Mouse (Mus musculus) left cerebral cortex, adult 18-20 months (tissue): ENCODE data around the gene Creb5. TPM values are rescaled to one million over a fixed set of nuclear protein-coding genes. Genes with fewer than 3 reads are reported as not detected.
A peak's percentile ranks its signal among the peaks of the same experiment; 100 is the strongest.
"Not testable (repeated sequence)": the region's sequence is repeated elsewhere in the genome, so short reads cannot be mapped to it uniquely, and the experiment has no call there.

Source experiments
- DNase-seq, 2 experiments: peaks; one replicate each; pipeline ENCODE4 v3.0.0; 2021 to 2022; ENCODE audit warnings: low spot score in 2 of 2, mixed read lengths in 1 of 2
- total RNA-seq, 2 experiments: library from RNA; stranded (reverse); gene quantifications; 2 replicates each; pipeline ENCODE4 v1.2.3; 2021

The Creb5 gene
- total RNA-seq, 2 experiments from 2014 or later = 2.5 to 2.7 TPM

- peak; percentile 3 to 8 for DNase-seq
Measured at GRCm38 (mm10) chr6:53319543-53320325, 32.7 kb downstream of the Creb5 start.

GRCm38 (mm10) chr6:53337398-53337797, 50.3 kb downstream of the Creb5 start:
- DNase-seq = peak in 1 of 2 experiments; percentile 1

- DNase-seq = no peak
Measured at GRCm38 (mm10) chr6:53352311-53352960, 65.4 kb downstream of the Creb5 start.

GRCm38 (mm10) chr6:53356328-53356727, 69.3 kb downstream of the Creb5 start:
- no peak for DNase-seq

- no peak for DNase-seq
Measured at GRCm38 (mm10) chr6:53363535-53363934, 76.5 kb downstream of the Creb5 start.

DNA sequence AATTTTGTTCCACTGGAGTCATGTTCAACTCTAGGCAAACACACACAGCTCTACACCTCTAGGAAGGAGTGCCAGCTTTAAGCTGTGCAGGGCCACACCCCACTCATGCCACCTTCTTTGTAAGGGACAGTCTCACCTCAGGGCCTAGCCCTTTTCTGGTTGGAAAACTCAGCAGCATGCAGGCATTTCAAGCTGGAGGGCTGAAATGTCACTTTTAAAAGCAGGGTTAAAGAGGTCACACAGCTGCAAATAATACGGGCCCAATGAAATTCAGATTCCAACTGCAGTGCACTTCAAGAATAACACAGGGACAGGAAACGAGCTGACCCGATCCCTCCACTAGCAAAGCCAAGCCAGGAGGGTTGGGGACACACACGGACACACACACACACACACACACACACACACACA, 76.9 kb downstream of the Creb5 start:
- no peak for DNase-seq

- DNase-seq = no peak
Measured at GRCm38 (mm10) chr6:53369147-53369546, 82.1 kb downstream of the Creb5 start.

GRCm38 (mm10) chr6:53369928-53370327, 82.9 kb downstream of the Creb5 start:
- no peak for DNase-seq

DNA sequence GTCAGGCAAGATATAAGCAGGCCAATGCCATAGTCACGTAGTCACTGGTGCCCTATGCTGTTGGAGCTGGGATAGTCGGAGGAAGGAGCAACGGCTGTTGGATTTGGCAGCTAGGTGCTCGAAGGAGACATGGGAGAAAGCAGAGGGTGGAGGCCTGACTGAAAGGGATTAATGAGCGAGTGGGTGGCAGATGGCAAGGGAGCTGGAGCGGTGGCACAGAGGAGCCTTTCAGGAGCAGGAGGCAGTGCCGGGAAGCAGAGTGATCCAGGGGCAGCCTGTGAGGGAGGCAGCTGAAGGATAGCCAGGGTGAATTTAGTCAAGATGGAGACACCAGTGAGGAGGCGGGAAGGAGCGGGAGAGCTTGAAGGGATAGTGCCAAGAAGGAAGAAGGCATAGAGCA, 84.9 kb downstream of the Creb5 start:
- DNase-seq = no peak

DNA sequence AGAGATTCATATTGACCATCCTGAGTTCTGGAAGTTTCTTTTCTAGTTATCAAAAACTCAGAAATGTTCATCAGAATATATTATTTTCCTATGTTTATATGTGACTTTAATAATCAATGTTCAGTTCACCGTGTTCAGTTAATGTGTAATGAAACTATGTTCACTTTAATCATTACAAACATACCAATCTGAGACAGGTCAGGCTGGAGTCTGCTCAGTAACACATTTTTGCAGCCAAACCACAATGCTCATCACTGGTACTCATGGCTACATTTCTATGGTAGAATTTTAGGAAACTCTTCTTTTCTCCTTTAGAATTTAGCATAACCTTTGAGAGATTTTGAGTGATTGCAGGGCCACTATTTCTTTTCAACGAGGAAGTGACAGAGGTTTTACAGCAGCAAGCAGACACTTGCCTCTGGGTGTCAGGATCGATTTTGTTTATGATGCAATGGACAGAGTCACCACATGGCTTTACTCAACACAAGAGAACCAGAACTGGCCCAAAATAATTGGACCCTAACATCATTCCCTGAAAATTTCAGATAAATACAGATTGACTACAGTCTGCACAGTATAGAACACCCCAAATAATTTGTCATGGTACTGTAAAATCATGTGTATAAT, 87.4 kb downstream of the Creb5 start:
- no peak for DNase-seq

- DNase-seq = no peak
Measured at GRCm38 (mm10) chr6:53389277-53389676, 102.2 kb downstream of the Creb5 start.

DNA sequence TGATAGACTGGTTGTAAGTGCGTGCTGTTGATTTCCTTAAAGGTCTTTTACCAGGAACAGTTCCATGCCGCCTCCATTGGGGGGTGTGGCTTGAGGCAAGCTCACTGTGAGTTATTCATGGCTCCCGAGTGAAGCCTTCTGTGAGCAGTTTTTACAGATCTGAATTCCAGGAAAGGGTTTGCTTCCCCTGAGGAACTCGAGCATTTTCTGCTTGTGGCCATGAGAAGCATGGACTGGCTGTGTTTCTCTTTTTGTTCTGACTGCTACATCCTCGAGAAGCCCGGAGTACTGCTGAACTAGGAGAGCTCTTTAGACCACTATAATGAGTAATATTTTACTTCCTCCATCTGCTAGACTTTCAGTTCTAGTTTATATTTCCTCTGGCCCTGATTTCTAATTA, 103.3 kb downstream of the Creb5 start:
- peak; percentile 27 to 29 for DNase-seq

GRCm38 (mm10) chr6:53394026-53394425, 107.0 kb downstream of the Creb5 start:
- DNase-seq = no peak

GRCm38 (mm10) chr6:53395208-53395607, 108.1 kb downstream of the Creb5 start:
- no peak for DNase-seq

- peak in 1 of 2 experiments; percentile 12 for DNase-seq
Measured at GRCm38 (mm10) chr6:53396421-53396820, 109.4 kb downstream of the Creb5 start.

DNA sequence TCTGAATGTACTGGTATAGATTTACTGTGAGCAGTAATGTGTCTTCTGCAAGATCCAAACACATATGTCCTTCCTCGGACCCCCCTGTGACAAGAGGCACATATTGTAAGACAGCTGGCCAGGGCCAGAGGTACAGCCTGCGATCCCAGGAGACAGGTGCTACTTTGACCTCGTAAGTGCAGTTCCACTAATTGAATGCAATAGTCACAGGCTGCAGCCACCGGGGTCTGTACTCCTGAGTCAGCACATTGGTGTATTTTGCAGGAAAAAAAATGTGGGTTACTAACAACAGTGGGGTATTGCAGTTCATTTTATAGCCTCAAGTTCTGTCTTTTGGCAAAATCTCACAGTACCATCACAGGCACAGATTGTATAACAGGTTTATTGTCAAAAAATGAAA, 110.7 kb downstream of the Creb5 start:
- no peak for DNase-seq

- no peak for DNase-seq
Measured at GRCm38 (mm10) chr6:53398297-53399140, 111.4 kb downstream of the Creb5 start.

GRCm38 (mm10) chr6:53401364-53401763, 114.3 kb downstream of the Creb5 start:
- no peak for DNase-seq

- DNase-seq = not testable (repeated sequence)
Measured at GRCm38 (mm10) chr6:53402551-53402950, 115.5 kb downstream of the Creb5 start.

DNA sequence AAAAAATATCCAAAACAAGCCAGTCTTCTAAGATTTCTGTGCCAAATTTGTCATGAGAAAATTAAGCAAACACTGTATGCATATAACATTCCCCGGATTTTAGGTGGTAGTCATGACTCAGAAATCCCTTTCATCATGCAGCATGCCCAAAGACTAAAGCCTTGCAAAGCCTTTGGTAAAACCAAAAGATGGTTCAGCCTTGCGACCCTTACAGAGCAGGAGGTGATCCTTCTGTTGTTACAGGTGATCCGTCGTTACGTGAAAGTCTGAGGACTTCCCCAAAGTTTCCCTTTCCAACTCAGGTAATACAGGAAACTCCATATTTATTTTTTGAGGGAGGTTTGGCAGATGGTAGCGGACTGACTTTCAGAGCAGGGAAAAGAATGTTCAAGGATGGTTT, 122.1 kb downstream of the Creb5 start:
- no peak for DNase-seq

- DNase-seq = no peak
Measured at GRCm38 (mm10) chr6:53421345-53421744, 134.3 kb downstream of the Creb5 start.
